Mouse (Mus musculus) embryonic facial prominence, embryonic 14.5 days (tissue): ENCODE results near the gene Fam19a5. TPM values are rescaled to one million over a fixed set of nuclear protein-coding genes. Genes with fewer than 3 reads are reported as not detected.
A peak's percentile ranks its signal among the peaks of the same experiment; 100 is the strongest.

Source experiments
- ATAC-seq: fragments of 200-750 bp; cut with Nextera tagmentation; 2 replicates; pipeline ENCODE4 v1.8.0; 2017; ENCODE audit warnings: low read depth, moderate number of reproducible peaks, moderate TSS enrichment
- DNase-seq: peaks from one replicate; pipeline ENCODE4 v3.0.0-alpha.2; 2015; ENCODE audit warnings: low spot score
- H3K27ac ChIP-seq: fragments of 300-500 bp; sonication (generic); replicated peaks from 2 replicates; pipeline ENCODE4 v1.5.1; 2014; ENCODE audit warnings: low read depth, mild to moderate bottlenecking, low read length, moderate library complexity
- H3K27me3 ChIP-seq: fragments of 300-500 bp; sonication (generic); replicated peaks from 2 replicates; pipeline ENCODE4 v1.6.1; 2014; ENCODE audit warnings: low read length; ENCODE audit not compliant: control insufficient read depth, insufficient read depth
- H3K36me3 ChIP-seq: fragments of 300-500 bp; sonication (generic); 2 replicates; pipeline ENCODE4 v1.6.1; 2014; ENCODE audit warnings: low read length, mixed read lengths; ENCODE audit not compliant: control insufficient read depth, insufficient read depth
- H3K4me1 ChIP-seq: fragments of 300-500 bp; sonication (generic); 2 replicates; pipeline ENCODE4 v1.6.1; 2014; ENCODE audit warnings: antibody characterized with exemption, low read length; ENCODE audit not compliant: control insufficient read depth, insufficient read depth
- H3K4me2 ChIP-seq: fragments of 300-500 bp; sonication (generic); 2 replicates; pipeline ENCODE4 v1.6.1; 2014; ENCODE audit warnings: low read depth, mild to moderate bottlenecking, low read length, moderate library complexity, mixed read lengths
- H3K4me3 ChIP-seq: fragments of 300-500 bp; sonication (generic); 2 replicates; pipeline ENCODE4 v1.5.1; 2014; ENCODE audit warnings: low read depth, mild to moderate bottlenecking, low read length
- H3K9ac ChIP-seq: fragments of 300-500 bp; sonication (generic); 2 replicates; pipeline ENCODE4 v1.6.1; 2014; ENCODE audit warnings: low read depth, mild to moderate bottlenecking, low read length, moderate library complexity, mixed read lengths
- H3K9me3 ChIP-seq: fragments of 300-500 bp; sonication (generic); 2 replicates; pipeline ENCODE4 v1.6.1; 2016; ENCODE audit warnings: low read length; ENCODE audit not compliant: control insufficient read depth
- WGBS: fragments of 180-500 bp; shearing (Covaris S2); extraction: QIAGEN DNeasy Blood & Tissue Kit; methylation state at CpG from one replicate; pipeline ENCODE4 v1.1.7; 2014; 5-methylcytosine and 5-hydroxymethylcytosine counted together
- polyA plus RNA-seq: library from polyadenylated mRNA; unstranded; fragments of >200 nt; fragmentation: Nextera tagmentation; extraction: Ambion mirVana; gene quantifications from 2 replicates; pipeline ENCODE4 v1.2.1, GENCODE M21; 2014

Fam19a5 gene
- polyA plus RNA-seq, 1 experiment from 2014 or later, result 4.7 TPM

DNA sequence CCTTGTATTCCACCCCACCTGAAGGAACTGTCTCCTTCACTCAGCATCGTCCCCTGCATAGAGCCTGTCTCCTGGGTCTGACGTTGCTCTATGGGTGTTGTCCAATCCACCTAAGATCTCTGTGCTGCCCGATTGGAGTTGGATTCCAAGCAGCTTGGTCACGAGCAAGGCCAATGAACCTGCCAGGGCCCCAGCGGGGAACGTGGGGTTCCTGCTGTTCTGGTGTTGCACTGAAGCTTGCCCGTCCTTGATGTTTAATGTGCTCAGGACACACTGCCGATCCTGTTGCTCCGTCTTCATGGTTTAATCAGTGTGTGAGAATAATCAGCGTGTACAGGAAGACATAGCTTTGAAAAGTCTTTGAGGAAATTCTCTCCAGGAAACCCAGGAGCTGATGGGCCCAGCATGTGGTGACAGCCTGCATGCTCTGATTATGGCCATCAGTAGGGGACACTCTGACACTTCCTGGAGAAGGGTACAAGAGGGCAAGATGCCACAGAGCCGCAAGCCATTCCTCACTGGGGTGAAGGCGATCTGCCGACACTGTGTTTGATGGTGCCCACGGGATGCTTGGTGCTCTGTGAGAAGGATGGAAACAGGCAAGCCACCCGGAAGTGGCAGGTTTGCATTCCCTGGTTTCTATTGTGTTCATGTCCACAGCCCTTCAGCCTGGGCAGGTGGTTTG, 147.3 kb downstream of the Fam19a5 start:
- DNase-seq, result no peak
- Histone ChIP-seq H3K4me2 (no peak overlapping the region), H3K9me3 (no peaks in the 10 kb centered on the region), H3K4me3 (no peak overlapping the region), H3K9ac (no peak overlapping the region), H3K27me3 (no peaks in the 10 kb centered on the region), H3K4me1 (no peaks in the 10 kb centered on the region), H3K36me3 (no peaks in the 10 kb centered on the region), H3K27ac (no peak overlapping the region)
- no peak for ATAC-seq
- 66% methylated on average over 15 of the region's 15 CpGs for WGBS

DNA sequence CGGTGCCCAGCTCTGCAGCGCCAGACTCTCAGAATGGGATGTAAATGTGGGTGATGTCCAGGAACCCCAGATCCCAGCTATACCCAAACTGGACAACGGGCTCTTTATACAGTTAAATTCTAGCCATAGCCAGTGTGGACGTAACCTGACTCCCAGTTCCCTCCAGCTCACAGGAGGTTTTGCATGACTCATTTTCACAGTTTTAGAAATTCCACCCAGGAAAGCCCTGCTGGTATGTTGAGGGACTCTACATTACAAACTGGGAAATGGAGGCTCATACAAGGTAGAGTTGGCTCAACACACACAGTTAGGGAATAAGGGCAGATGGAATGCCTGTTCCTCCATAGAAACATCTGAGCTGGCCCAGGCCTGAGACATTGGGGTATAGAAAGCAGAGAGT, 147.9 kb downstream of the Fam19a5 start:
- H3K36me3 ChIP-seq, result no peaks in the 10 kb centered on the region
- H3K9ac ChIP-seq, result no peak overlapping the region
- WGBS, result 76% methylated on average over 4 of the region's 4 CpGs
- H3K4me2 ChIP-seq, result no peak overlapping the region
- H3K27me3 ChIP-seq, result no peaks in the 10 kb centered on the region
- no peaks in the 10 kb centered on the region for H3K9me3 ChIP-seq
- no peak overlapping the region for H3K27ac ChIP-seq
- DNase-seq, result no peak
- ATAC-seq, result no peak
- no peak overlapping the region for H3K4me3 ChIP-seq
- no peaks in the 10 kb centered on the region for H3K4me1 ChIP-seq

DNA sequence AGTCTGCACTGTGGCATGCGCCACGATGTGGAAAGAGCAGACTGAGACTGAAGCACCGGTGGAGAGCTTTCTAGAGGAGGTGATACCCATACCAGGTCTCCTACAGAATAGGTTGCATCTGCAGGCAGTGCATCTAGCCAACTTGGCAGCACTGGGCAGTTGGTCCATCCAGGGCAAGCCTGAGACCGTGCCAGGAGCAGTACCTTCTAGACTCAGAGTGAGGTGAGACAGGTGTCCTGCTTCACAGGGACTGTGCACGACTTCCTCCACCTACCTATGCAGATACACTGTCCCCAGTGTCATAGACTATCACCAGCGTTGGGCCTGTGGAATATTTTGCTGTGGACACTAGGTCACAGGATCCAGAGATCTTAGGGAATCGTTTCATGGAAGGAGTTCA, 148.3 kb downstream of the Fam19a5 start:
- no peak overlapping the region for H3K4me2 ChIP-seq
- H3K27me3 ChIP-seq, result no peaks in the 10 kb centered on the region
- DNase-seq (no peak), ATAC-seq (no peak)
- WGBS, result 87% methylated on average over 7 of the region's 7 CpGs
- no peak overlapping the region for H3K4me3 ChIP-seq
- no peaks in the 10 kb centered on the region for H3K9me3 ChIP-seq
- no peaks in the 10 kb centered on the region for H3K4me1 ChIP-seq
- H3K27ac ChIP-seq, result no peak overlapping the region
- H3K36me3 ChIP-seq, result no peaks in the 10 kb centered on the region
- no peak overlapping the region for H3K9ac ChIP-seq

DNA sequence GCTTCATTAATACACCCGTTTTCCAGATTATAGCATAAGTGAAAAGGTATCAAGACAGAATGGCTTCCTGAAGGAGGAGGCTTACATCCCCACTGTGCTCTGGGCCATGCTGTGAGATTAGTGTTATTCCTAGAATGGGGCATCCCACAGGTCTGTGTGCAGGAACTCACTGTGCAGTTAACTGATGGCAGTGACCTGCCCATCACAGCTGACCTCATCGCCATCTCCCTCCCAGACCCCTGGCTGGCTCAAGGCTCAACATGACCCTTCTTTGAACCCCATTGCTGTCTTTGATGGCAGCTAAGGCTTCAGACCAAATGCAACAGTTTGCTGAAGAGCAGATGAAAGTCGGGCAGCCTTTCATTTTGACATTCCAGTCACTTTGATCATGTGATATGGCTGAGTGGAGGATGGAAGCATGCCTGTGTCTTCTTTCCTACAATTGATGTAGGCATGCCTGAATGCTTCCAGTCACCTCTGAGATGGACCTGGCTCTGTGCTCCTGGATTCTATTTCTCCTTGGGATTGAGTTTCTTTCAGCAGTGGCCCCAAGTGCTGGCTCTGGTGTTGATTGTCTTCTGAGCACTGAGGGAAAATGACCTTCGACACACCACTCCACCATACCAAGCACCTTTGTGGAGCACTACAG, 148.9 kb downstream of the Fam19a5 start:
- H3K9me3 ChIP-seq, result no peaks in the 10 kb centered on the region
- H3K27me3 ChIP-seq, result no peaks in the 10 kb centered on the region
- no peak overlapping the region for H3K4me3 ChIP-seq
- 69% methylated on average over 4 of the region's 4 CpGs for WGBS
- H3K4me1 ChIP-seq, result no peaks in the 10 kb centered on the region
- no peak overlapping the region for H3K27ac ChIP-seq
- ATAC-seq (no peak), DNase-seq (no peak)
- H3K4me2 ChIP-seq, result no peak overlapping the region
- H3K36me3 ChIP-seq, result no peaks in the 10 kb centered on the region
- no peak overlapping the region for H3K9ac ChIP-seq

DNA sequence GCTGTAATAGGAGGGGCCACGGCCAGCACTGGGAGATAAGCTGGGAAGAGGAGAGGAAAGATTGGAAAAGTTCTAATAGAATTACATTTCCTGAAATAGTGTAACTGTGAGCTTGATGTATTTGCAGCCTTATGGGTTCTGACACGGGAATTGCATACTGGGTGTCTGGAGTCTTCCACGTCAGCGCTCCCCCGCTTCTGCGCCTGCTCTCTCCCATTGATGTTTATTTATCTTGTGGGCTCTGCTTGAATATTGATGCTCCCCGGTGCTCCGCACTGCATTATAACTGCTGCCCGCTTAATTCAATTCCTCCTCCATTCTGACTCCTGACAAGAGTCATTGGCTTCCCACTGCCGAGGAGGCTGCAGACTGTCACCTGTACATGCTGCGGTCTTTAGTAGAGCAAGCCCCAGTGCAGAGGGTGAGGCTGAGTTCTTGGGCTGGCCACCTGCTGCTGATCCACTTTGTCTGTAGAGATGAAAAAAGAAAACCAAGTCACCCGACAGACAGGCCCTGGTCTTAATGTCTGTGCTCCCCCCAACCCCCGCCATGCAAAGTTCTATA, 153.4 kb downstream of the Fam19a5 start:
- Histone ChIP-seq H3K27ac (no peak overlapping the region), H3K36me3 (no peaks in the 10 kb centered on the region), H3K9me3 (peaks cover 9% of the 10 kb centered on the region), H3K27me3 (no peaks in the 10 kb centered on the region), H3K9ac (no peak overlapping the region), H3K4me2 (no peak overlapping the region), H3K4me3 (no peak overlapping the region), H3K4me1 (no peaks in the 10 kb centered on the region)
- no peak for ATAC-seq
- WGBS, result 77% methylated on average over 13 of the region's 13 CpGs
- no peak for DNase-seq

DNA sequence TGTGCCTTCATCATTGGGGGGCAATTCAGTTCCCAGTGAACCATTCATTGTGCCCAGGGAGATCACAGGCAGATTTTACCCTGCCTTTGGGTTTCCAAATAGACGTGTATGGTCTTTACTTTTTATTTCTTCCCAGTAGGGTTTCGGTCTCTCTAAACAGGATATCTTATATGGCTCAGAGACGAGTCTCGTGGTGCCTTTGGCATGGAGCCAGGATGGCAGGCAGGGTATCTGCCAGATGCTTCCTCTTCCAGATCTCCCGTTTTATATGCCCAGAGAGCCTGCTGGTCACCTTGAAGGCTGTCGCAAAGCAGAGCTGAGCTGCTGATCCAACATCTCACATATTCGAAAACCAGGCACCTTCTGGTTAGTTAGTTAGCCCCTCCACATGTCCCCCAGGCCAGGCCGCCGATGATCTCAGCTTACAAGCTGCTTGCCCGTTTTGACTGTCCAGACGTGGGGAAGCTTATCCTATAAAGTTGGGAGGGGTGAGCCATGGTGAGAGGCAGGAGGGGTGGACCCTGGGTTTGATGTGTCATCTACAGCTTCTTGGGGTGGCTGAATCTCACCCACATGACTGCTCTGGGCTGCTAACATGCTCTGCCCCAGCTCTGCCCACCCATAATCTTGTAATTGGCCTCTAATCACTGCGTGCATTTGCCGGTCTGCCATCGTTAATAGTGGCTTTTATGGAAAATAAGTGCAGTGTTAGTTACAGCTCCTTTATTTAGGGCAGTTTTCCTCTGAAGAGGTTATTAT, 154.6 kb downstream of the Fam19a5 start:
- Histone ChIP-seq H3K4me3 (no peak overlapping the region), H3K4me2 (no peak overlapping the region), H3K27me3 (no peaks in the 10 kb centered on the region), H3K27ac (no peak overlapping the region), H3K9ac (no peak overlapping the region), H3K36me3 (no peaks in the 10 kb centered on the region), H3K4me1 (no peaks in the 10 kb centered on the region), H3K9me3 (peaks cover 9% of the 10 kb centered on the region)
- peak; percentile 34 for DNase-seq
- ATAC-seq, result peak; percentile 33; the same call in 1 of the 2 replicates
- 47% methylated on average over 14 of the region's 14 CpGs for WGBS

DNA sequence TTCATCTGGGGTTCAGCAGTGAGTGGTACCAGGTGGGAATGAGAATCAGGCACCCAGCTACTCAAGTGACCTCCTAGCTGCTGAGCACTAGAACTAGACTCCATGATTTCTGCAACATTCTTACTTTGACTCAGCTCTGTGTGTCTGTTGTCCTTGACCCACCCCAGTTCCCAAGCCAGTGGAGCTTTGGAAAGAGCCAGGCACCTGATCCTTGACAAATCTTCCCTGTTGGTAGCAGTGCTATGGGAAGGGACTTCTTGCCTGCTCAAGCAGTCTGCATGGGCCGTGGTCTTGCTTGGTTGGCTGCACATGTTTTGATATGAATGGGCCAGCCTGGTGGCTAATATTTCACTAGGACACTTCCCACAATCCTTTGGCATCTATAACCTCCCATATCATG, 158.7 kb downstream of the Fam19a5 start:
- no peak for ATAC-seq
- Histone ChIP-seq H3K36me3 (no peaks in the 10 kb centered on the region), H3K4me3 (no peak overlapping the region), H3K4me1 (no peaks in the 10 kb centered on the region), H3K27ac (no peak overlapping the region), H3K4me2 (no peak overlapping the region), H3K9me3 (peaks cover 9% of the 10 kb centered on the region), H3K27me3 (no peaks in the 10 kb centered on the region), H3K9ac (no peak overlapping the region)
- 89% methylated on average over 1 of the region's 1 CpGs for WGBS
- DNase-seq, result no peak

DNA sequence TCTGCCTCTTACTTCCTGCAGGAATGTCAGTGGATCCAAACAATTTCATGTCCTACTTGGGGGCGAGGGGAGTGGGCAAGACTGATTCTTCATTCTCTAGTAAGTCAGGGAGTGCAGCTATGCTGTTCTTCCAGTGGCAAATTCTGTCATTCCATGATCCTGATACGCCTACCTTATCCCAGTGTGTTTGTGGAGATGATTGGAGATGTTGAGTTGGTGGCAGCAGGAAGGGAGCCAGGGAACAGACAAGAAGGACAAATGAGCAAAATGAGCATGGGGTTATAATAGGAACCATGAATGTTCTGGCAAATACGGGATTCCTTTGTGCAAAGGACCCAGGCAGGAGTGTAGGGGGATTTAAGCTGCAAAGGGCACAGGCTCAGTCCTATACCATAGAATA, 159.2 kb downstream of the Fam19a5 start:
- DNase-seq, result no peak
- ATAC-seq, result no peak
- H3K9me3 ChIP-seq, result peaks cover 9% of the 10 kb centered on the region
- no peak overlapping the region for H3K9ac ChIP-seq
- H3K36me3 ChIP-seq, result no peaks in the 10 kb centered on the region
- no peaks in the 10 kb centered on the region for H3K27me3 ChIP-seq
- no peak overlapping the region for H3K27ac ChIP-seq
- WGBS, result 79% methylated on average over 3 of the region's 3 CpGs
- no peak overlapping the region for H3K4me3 ChIP-seq
- H3K4me1 ChIP-seq, result no peaks in the 10 kb centered on the region
- H3K4me2 ChIP-seq, result no peak overlapping the region
